Comparison of ENCODE assay signal across 20 mouse cellular contexts in genomic region chr6:18855323-18855722, GRCm38 (mm10). TPM values are rescaled to one million over a fixed set of nuclear protein-coding genes. Genes with fewer than 3 reads are reported as not detected.
DNase-seq lines count a peak whose midpoint lies in the region; ATAC-seq lines count a peak whose summit lies in the region.
"Had no signal": no experiment of that assay in that cellular context is flagged by ENCODE, and none has a peak within 500 bp of the region (broad histone marks: within the 10 kb centered on the region; RNA-seq: fewer than 3 reads in every experiment).

No protein-coding gene starts in this region.

- no peak for DNase-seq in frontal cortex, postnatal 10 days (ENCODE audit: low spot score in 2 of 2)
- DNase-seq in left cerebral cortex, adult 18-20 months (ENCODE audit: low spot score in 2 of 2) = peak; percentile 14 to 48
- DNase-seq in left cerebral cortex, postnatal 10 days (ENCODE audit: extremely low spot score in 1 of 2, low spot score in 2 of 2) = no peak
- DNase-seq in brain, adult 2 months (ENCODE audit: low read depth, low spot score) = peak; percentile 86
- peak; percentile 89 for DNase-seq in telencephalon, adult 2 months (ENCODE audit: low read depth, low spot score)
- DNase-seq in adrenal gland, postnatal 10 days = no peak
- DNase-seq: adrenal gland, adult 8-10 months; B cell, adult 2 months; cerebellum, adult 18-20 months; cerebellum, postnatal 10 days; gastrocnemius, postnatal 10 days; heart, adult 18-20 months; heart, postnatal 10 days; heart, postnatal 4 days had no signal

- peak; percentile 83 for ATAC-seq in frontal cortex, adult (ENCODE audit: low TSS enrichment)
- ATAC-seq: CD4-positive, CD25-positive, alpha-beta regulatory T cell, adult 4 months; forebrain, embryonic 13.5 days; hindbrain, embryonic 16.5 days had no signal

- intact Hi-C loops in left cerebral cortex, postnatal 10 days (cut with DNase I) = no loop called here

RNA-seq across cellular contexts. Expression of gene Lsm8, which starts 6.9 kb away (rescaled TPM):
- 10 to 100 TPM; 30.9 to 32.5 TPM for total RNA-seq in left cerebral cortex, adult 18-20 months (2021)
- 10 to 100 TPM; 34.1 to 36.4 TPM for total RNA-seq in left cerebral cortex, postnatal 10 days (2021)
- 10 to 100 TPM; 32.7 to 32.9 TPM for total RNA-seq in adrenal gland, postnatal 10 days (2021)

RNA-seq across cellular contexts. Expression of gene Ankrd7, which starts 10.8 kb away (rescaled TPM):
- total RNA-seq in left cerebral cortex, adult 18-20 months (2021) = not detected
- under 1 TPM in 1 of 2 experiments, not detected in 1; 0.39 TPM for total RNA-seq in left cerebral cortex, postnatal 10 days (2021)
- not detected for total RNA-seq in adrenal gland, postnatal 10 days (2021)
- total RNA-seq: adrenal gland, adult 8-10 months; G1E; gastrocnemius, postnatal 10 days; gastrocnemius, postnatal 4 days; heart, adult 18-20 months; heart, postnatal 10 days; heart, postnatal 4 days had no signal

Comparison
In these comparisons a context has a peak if more than half of its experiments do, and no peak if none do; other contexts are left out.
1. DNase-seq: peak in left cerebral cortex, adult 18-20 months (2 of 2), brain, adult 2 months (single experiment) and telencephalon, adult 2 months (single experiment); none in frontal cortex, postnatal 10 days (0 of 2), left cerebral cortex, postnatal 10 days (0 of 2) and adrenal gland, postnatal 10 days (single experiment).